Mouse (Mus musculus): ENCODE measurements around the gene Tubgcp2. TPM values are rescaled to one million over a fixed set of nuclear protein-coding genes. Genes with fewer than 3 reads are reported as not detected.
A peak's percentile ranks its signal among the peaks of the same experiment; 100 is the strongest.

Tubgcp2 gene
- polyA plus RNA-seq, 1 experiment from 2014 or later, result 27.4 TPM

DNA sequence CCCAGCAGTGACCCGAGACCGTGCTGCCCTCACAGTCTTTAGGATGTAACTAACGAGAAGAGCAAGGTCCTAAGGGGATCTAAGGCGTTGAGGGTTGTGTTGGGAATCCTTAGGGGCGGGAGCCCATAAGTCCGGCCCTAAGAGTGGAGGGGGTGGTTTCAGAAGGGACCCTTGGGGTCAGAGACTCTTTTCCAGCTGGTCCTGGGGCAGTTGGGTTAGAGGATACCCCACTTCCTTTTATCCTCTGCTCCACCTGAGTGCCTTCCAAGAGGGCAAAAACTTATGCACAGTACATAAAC is 25.3 kb upstream of the Tubgcp2 start:
- Histone ChIP-seq H3K36me3 (no peaks in the 10 kb centered on the region), H3K4me2 (peak overlapping the region; percentile 62), H3K27me3 (peaks cover 96% of the 10 kb centered on the region), H3K9me3 (replicated peaks) (no peaks in the 10 kb centered on the region), H3K9ac (no peak overlapping the region), H3K27ac (no peak overlapping the region), H3K4me3 (peak overlapping the region; percentile 41), H3K4me1 (replicated peaks) (peaks cover 20% of the 10 kb centered on the region)
- WGBS, result 6% methylated on average over 6 of the region's 6 CpGs
- no peak for ATAC-seq (replicated peaks; ENCODE audit: insufficient number of reproducible peaks, insufficient read depth, low FRiP score, low read depth)

DNA sequence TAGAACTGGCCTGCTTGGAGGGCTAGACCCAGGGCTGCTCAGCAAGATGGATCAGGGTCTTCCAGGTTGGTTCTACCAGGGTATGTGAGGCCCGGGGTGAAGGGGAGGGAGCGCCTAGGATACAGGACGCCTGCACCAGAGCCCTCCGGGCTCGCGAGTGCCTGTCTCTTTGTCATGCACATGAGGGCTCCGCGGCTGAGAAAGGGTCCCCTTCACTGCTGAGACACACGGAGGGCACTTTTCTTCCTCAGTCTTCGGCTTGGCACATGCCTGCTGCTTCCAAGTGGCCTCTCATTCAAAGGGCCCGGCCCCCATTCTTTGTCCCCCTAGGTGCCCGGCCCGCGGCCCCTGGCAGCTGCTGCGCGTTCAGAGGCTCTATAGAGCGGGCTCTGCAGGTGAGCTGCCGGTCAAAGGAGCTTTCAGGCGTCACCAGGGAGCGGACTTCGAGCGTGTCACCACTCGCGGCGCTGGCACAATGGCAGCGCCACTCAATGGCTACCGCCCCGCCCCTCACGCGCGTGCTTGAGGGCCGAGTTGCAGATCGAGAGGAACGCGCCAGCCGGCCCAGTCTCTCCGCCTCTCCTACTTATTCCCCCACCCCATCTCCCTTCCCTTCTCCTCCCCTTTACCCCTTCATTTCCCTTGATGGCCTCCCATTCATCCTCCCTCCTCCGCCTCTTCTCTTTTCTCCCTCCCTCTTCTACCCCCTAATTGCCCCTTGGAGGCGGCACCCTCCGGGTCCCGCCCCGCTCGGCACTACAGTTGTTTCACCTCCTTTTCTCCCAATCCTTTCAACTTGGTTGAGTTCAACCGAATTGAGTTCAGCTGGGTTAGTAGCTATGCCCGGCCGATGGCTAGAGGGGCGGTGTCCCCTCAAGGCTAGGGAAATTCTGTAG is 24.7 kb upstream of the Tubgcp2 start:
- H3K4me3 ChIP-seq, result peak overlapping the region; percentile 41
- H3K4me1 ChIP-seq (replicated peaks), result peaks cover 20% of the 10 kb centered on the region
- H3K36me3 ChIP-seq, result no peaks in the 10 kb centered on the region
- under 1% methylated on average over 45 of the region's 47 CpGs for WGBS
- peak overlapping the region; percentile 62 for H3K4me2 ChIP-seq
- no peak overlapping the region for H3K27ac ChIP-seq
- no peak overlapping the region for H3K9ac ChIP-seq
- ATAC-seq (replicated peaks; ENCODE audit: insufficient number of reproducible peaks, insufficient read depth, low FRiP score, low read depth), result no peak
- no peaks in the 10 kb centered on the region for H3K9me3 ChIP-seq (replicated peaks)
- H3K27me3 ChIP-seq, result peaks cover 99% of the 10 kb centered on the region

DNA sequence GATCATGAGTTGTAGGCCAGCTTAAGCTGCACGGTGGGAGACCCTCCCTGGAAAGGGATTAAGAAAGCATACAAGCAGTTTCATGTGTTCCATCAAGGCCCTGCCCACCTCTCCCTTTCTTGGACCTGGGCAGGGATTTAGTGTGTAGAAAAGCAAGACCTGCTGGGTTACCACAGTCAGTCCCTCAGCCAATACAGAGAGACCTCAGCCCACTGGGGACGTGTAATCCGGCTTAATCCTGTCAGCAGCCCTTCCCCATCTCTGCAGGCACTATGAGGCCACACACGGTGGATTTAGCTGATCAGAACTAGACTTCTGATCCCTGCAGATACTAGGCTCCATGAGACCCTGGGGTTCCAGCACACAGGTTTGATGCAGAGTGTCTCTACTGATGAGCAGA is 23.1 kb upstream of the Tubgcp2 start:
- H3K9ac ChIP-seq, result no peak overlapping the region
- no peak overlapping the region for H3K4me2 ChIP-seq
- no peak overlapping the region for H3K27ac ChIP-seq
- no peak overlapping the region for H3K4me3 ChIP-seq
- H3K36me3 ChIP-seq, result no peaks in the 10 kb centered on the region
- H3K4me1 ChIP-seq (replicated peaks), result peaks cover 20% of the 10 kb centered on the region
- no peaks in the 10 kb centered on the region for H3K9me3 ChIP-seq (replicated peaks)
- WGBS, result 30% methylated on average over 4 of the region's 4 CpGs
- peaks cover 97% of the 10 kb centered on the region for H3K27me3 ChIP-seq
- no peak for ATAC-seq (replicated peaks; ENCODE audit: insufficient number of reproducible peaks, insufficient read depth, low FRiP score, low read depth)

DNA sequence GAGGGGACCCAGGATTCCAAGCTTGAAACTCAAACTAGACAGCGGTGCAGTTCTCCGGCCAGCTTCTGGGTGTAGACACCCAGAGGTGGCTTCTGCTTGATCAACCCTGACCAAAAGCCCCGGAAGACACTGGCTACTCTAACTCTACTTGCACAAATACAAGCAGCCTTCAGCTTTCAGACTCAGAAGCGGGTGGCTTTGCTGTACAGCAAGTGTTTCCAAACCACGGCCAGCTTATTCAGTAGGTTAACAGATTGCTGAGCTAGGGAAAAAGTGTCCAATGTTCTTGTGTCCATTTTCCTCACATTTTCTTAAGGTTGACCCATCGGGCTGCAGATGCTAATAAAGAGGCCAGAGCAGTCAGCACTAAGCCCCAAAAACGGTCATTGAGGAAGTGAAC is 22.1 kb upstream of the Tubgcp2 start:
- Histone ChIP-seq H3K9ac (no peak overlapping the region), H3K36me3 (no peaks in the 10 kb centered on the region), H3K4me2 (peak overlapping the region; percentile 77), H3K9me3 (replicated peaks) (no peaks in the 10 kb centered on the region), H3K27me3 (peaks cover 97% of the 10 kb centered on the region), H3K4me1 (replicated peaks) (peaks cover 20% of the 10 kb centered on the region), H3K27ac (no peak overlapping the region), H3K4me3 (peak overlapping the region; percentile 44)
- 29% methylated on average over 7 of the region's 7 CpGs for WGBS
- ATAC-seq (replicated peaks; ENCODE audit: insufficient number of reproducible peaks, insufficient read depth, low FRiP score, low read depth), result no peak

DNA sequence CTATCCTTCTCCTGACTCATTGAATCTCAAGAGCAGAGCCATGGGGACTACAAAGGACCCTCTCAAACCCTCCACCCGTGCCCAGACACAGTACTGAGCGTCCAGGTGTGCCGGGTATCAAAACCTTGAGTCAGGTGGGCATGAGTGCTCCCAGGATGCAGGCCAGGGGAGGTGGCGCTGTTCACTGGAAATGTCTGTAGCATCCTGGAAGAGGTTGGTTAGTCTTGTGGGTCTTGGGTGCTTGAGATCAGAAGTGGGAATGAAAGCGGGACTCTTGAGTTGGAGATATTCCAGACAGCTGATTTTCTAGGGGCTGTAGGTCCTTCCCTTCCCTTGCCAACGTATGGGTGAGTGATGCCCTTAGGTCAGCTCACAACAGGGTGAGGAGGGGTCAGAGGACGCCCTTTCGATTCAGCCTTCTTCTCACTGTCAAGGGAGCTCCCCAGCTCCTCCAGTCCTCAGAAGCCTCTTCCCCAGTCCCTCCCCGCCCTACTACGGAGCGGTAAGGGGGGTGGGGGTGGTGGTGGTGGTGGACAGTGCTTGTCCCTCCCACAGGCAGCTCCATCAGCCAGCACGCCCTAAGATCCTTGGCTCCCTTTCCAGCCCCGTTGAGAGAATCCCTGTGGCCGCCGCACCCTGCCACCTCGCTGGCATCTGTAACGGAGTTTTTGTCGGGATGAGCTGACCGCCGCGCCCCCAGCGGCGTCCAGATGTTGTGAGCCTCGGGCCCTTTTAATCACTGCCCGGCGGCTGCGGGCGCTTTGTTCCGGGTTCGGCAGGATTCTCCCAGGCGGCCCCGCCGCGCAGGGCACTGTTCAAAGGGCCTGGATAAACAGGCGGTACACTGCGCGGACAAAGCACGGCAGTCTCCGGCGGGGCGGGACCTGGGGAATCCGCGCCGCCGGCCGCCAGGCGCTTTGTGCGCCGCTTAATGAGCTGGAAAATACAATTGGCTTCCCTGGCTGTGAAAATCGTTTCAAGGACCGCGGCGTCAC is 21.2 kb upstream of the Tubgcp2 start:
- no peak overlapping the region for H3K27ac ChIP-seq
- H3K4me3 ChIP-seq, result peak overlapping the region; percentile 44
- WGBS, result 3% methylated on average over 53 of the region's 53 CpGs
- H3K9ac ChIP-seq, result peak overlapping the region; percentile 49; the same call in 1 of the 2 replicates
- H3K4me2 ChIP-seq, result peak overlapping the region; percentile 77
- H3K36me3 ChIP-seq, result no peaks in the 10 kb centered on the region
- no peak for ATAC-seq (replicated peaks; ENCODE audit: insufficient number of reproducible peaks, insufficient read depth, low FRiP score, low read depth)
- no peaks in the 10 kb centered on the region for H3K9me3 ChIP-seq (replicated peaks)
- peaks cover 97% of the 10 kb centered on the region for H3K27me3 ChIP-seq
- peaks cover 20% of the 10 kb centered on the region for H3K4me1 ChIP-seq (replicated peaks)

DNA sequence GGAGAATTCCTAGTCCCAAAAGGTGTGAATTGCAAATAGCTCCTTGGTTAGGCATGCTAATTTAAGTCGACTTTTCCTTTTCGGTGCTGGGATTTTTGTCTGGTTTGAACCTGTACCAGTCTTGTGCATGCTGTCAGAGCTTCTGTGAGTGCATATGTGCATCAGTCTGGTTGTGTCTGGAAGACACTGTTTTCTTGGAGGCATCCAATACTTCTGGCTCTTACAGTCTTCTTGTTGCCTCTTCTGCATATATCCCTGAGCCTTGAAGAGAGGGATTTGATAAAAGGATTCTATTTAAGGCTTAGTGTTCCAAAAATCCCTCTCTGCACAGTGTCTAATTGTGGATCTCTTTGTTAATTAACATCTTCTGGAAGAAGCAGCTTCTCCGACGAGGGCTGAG is 17.7 kb upstream of the Tubgcp2 start:
- no peak overlapping the region for H3K4me2 ChIP-seq
- peaks cover 17% of the 10 kb centered on the region for H3K4me1 ChIP-seq (replicated peaks)
- 66% methylated on average over 4 of the region's 4 CpGs for WGBS

DNA sequence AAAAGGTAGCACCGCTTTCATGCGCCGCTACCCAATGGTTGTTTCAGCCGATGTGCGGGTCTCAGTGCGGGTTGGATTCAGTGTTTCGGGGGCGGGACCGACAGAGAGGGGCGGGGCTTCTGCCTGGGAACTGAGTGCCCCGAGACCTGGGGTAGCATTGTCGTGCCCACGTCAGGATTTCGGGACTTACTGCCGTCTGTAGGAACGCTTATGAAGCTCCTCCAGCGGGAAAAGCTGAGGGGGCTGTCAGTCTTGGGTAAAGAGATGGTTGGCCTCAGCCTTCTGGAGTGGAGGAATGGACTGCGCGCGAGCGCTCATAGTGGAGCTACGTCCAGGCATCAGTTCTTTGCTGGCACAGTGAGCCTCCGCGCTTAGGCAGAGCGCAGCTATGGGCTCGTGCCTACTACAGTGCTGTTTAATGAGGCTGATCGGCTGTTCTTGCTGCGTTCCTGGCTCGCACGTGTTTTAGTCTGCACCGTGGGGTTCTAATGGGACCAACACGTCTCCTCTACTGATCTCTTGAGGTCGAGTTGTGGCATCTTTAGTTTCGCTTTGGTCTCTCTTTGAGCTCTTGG is 12.7 kb upstream of the Tubgcp2 start:
- peak overlapping the region; percentile 50 for H3K4me3 ChIP-seq
- H3K4me2 ChIP-seq, result peak overlapping the region; percentile 87
- H3K27ac ChIP-seq, result no peak overlapping the region
- H3K9me3 ChIP-seq (replicated peaks), result no peaks in the 10 kb centered on the region
- ATAC-seq (replicated peaks; ENCODE audit: insufficient number of reproducible peaks, insufficient read depth, low FRiP score, low read depth), result peak; percentile 25; the same call in 1 of the 2 replicates
- H3K9ac ChIP-seq, result 0 out of 2 replicates have a peak overlapping the region, but pooled peaks have one; percentile 14
- no peaks in the 10 kb centered on the region for H3K36me3 ChIP-seq
- peaks cover 99% of the 10 kb centered on the region for H3K27me3 ChIP-seq
- peaks cover 24% of the 10 kb centered on the region for H3K4me1 ChIP-seq (replicated peaks)
- 1% methylated on average over 34 of the region's 34 CpGs for whole genome bisulfite sequencing

More for the DNA sequence above, 17.7 kb upstream of the Tubgcp2 start:
- Histone ChIP-seq H3K9ac (no peak overlapping the region), H3K27ac (no peak overlapping the region), H3K9me3 (replicated peaks) (no peaks in the 10 kb centered on the region), H3K27me3 (peaks cover 96% of the 10 kb centered on the region), H3K36me3 (no peaks in the 10 kb centered on the region), H3K4me3 (no peak overlapping the region)
- ATAC-seq (replicated peaks; ENCODE audit: insufficient number of reproducible peaks, insufficient read depth, low FRiP score, low read depth), result no peak

DNA sequence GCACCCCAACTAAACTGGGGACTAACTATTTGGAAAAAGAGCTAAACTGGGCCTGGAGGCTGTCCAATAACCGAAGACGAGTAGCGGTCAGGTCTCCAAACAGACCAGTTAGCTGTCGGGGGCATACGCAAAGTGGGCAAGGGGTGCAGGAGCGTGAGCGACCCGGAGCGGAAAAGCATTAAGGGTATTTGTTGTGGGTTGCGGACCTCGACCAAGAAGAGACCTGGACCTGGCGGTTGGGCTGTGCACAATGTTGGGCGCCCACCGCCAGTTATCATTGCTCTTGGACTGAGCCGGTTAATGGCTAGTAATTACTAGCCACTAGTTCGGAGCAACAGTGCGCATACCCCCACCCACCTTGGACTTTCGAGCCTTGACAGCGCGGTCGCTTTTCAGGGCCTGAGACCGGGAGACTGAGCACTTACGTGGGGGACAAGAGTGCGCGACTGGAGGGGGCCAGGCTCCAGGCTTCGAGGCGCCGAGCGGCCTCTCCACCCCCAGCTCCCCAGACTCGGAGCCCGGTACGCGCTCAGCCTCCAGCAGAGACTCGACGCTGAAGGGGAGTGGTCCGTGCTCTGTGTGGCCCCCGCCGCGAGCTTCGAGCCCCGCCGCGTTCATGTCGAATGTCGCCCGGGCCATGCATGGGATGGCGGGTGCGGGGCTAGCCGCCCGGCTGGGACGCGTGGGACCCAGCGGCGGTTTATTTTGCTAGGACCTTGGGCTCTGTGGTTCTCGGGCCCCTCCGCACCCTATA is 12.1 kb upstream of the Tubgcp2 start, which contains the start of gene Msx3:
Gene Msx3 (minus strand): TSS at position 729 of the 754 bp plus-strand sequence.
- no peak within 1 kb of the TSS for H3K27ac ChIP-seq
- H3K4me3 ChIP-seq, result peak within 1 kb of the TSS; percentile 50
- ATAC-seq (replicated peaks; ENCODE audit: insufficient number of reproducible peaks, insufficient read depth, low FRiP score, low read depth), result 0 out of 2 replicates have a peak, but pooled peaks have one; percentile 17
- H3K9ac ChIP-seq, result 0 out of 2 replicates have a peak within 1 kb of the TSS, but pooled peaks have one; percentile 14
- H3K36me3 ChIP-seq, result no peaks in the 10 kb centered on the region
- H3K9me3 ChIP-seq (replicated peaks), result no peaks in the 10 kb centered on the region
- 1% methylated on average over 56 of the region's 56 CpGs for WGBS
- peak within 1 kb of the TSS; percentile 87 for H3K4me2 ChIP-seq
- peaks cover 24% of the 10 kb centered on the region for H3K4me1 ChIP-seq (replicated peaks)
- peaks cover 96% of the 10 kb centered on the region for H3K27me3 ChIP-seq

DNA sequence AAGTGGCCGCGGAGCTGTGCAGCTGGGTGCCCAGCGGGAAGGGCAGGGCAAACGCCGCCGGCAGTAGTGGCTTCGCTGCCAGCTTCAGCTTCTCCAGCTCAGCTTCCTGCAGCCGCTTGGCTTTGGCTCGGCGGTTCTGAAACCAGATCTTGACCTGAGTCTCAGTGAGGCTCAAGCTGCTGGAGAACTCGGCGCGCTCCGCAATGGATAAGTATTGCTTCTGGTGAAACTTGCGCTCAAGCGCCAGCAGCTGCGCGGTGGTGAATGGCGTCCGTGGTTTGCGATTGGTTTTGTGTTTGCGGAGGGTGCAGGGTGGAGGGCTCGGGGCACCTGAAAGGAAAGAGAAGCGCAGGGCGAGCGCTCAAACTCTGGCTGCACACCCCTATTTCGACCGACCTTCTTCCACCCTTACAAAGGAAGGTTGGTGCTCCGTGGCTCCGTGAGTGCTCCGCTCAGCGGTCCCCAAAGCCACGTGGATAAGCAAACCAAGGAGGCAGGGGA is 11.4 kb upstream of the Tubgcp2 start:
- no peaks in the 10 kb centered on the region for H3K36me3 ChIP-seq
- no peak for ATAC-seq (replicated peaks; ENCODE audit: insufficient number of reproducible peaks, insufficient read depth, low FRiP score, low read depth)
- WGBS, result under 1% methylated on average over 33 of the region's 33 CpGs
- H3K9ac ChIP-seq, result no peak overlapping the region
- no peak overlapping the region for H3K27ac ChIP-seq
- peaks cover 89% of the 10 kb centered on the region for H3K27me3 ChIP-seq
- H3K4me2 ChIP-seq, result peak overlapping the region; percentile 87
- no peaks in the 10 kb centered on the region for H3K9me3 ChIP-seq (replicated peaks)
- peaks cover 24% of the 10 kb centered on the region for H3K4me1 ChIP-seq (replicated peaks)
- H3K4me3 ChIP-seq, result peak overlapping the region; percentile 50

DNA sequence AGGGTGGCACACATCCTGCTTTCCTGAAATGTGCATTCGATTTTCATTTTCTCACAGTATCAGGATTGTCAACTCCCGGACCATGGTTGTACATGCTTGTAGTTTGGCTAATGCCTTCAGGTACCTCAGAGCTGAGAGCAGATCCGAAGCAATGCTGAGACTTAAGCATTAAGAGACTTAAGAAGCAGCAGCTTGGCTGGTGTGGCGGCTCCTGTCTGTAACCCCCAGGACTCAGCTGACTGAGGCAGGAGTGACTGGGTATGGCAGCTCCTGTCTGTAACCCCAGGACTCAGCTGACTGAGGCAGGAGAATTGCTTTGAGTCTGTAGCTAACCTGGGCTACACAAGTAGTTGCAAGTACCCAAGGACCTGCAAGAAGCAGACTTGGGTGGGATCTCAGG is 9.1 kb upstream of the Tubgcp2 start:
- no peaks in the 10 kb centered on the region for H3K9me3 ChIP-seq (replicated peaks)
- H3K4me2 ChIP-seq, result no peak overlapping the region
- no peak overlapping the region for H3K9ac ChIP-seq
- H3K36me3 ChIP-seq, result 0 out of 2 replicates have a peak, but pooled peaks cover 4% of the 10 kb centered on the region
- no peak for ATAC-seq (replicated peaks; ENCODE audit: insufficient number of reproducible peaks, insufficient read depth, low FRiP score, low read depth)
- peaks cover 66% of the 10 kb centered on the region for H3K27me3 ChIP-seq
- H3K27ac ChIP-seq, result no peak overlapping the region
- peaks cover 24% of the 10 kb centered on the region for H3K4me1 ChIP-seq (replicated peaks)
- 72% methylated on average over 4 of the region's 4 CpGs for WGBS
- no peak overlapping the region for H3K4me3 ChIP-seq
